8 mouse cellular contexts compared by ENCODE assay signal in genomic region chr11:55468611-55469047, GRCm38 (mm10). TPM values are rescaled to one million over a fixed set of nuclear protein-coding genes. Genes with fewer than 3 reads are reported as not detected.
DNase-seq lines count a peak whose midpoint lies in the region; ATAC-seq and TF ChIP-seq lines count a peak whose summit lies in the region.

No protein-coding gene starts in this region.

- H3K27me3 ChIP-seq in forebrain, embryonic 11.5 days (ENCODE audit: control insufficient read depth, insufficient read depth, low read length): no peaks in the 10 kb centered on the region
- no peaks in the 10 kb centered on the region for H3K27me3 ChIP-seq in limb, embryonic 14.5 days (ENCODE audit: control insufficient read depth, insufficient read depth, low read length)
- H3K27me3 ChIP-seq in neural tube, embryonic 15.5 days (replicated peaks): no peaks in the 10 kb centered on the region

- peak overlapping the region; percentile 98 for H3K27ac ChIP-seq in layer of hippocampus, adult 2 months
- peak overlapping the region; percentile 74 for H3K27ac ChIP-seq in forebrain, embryonic 11.5 days (ENCODE audit: low read depth, low read length)
- H3K27ac ChIP-seq in limb, embryonic 14.5 days (replicated peaks; ENCODE audit: low read depth, low read length): peak overlapping the region; percentile 86
- H3K27ac ChIP-seq in neural tube, embryonic 15.5 days (replicated peaks): peak overlapping the region; percentile 91

- H3K4me3 ChIP-seq in layer of hippocampus, adult 2 months: peak overlapping the region; percentile 73
- peak overlapping the region; percentile 40 for H3K4me3 ChIP-seq in forebrain, embryonic 11.5 days (ENCODE audit: low read depth, low read length)
- peak overlapping the region; percentile 50 for H3K4me3 ChIP-seq in limb, embryonic 14.5 days (replicated peaks; ENCODE audit: low read length)
- H3K4me3 ChIP-seq in neural tube, embryonic 15.5 days (replicated peaks): peak overlapping the region; percentile 51

- H3K9me3 ChIP-seq in forebrain, embryonic 11.5 days (ENCODE audit: control insufficient read depth, low read length): no peaks in the 10 kb centered on the region
- H3K9me3 ChIP-seq in limb, embryonic 14.5 days (ENCODE audit: control insufficient read depth, low read length): no peaks in the 10 kb centered on the region
- no peaks in the 10 kb centered on the region for H3K9me3 ChIP-seq in neural tube, embryonic 15.5 days (replicated peaks)

- 3% methylated on average over 17 of the region's 17 CpGs for WGBS in forebrain, embryonic 11.5 days
- 4% methylated on average over 17 of the region's 17 CpGs for WGBS in limb, embryonic 14.5 days
- 2% methylated on average over 17 of the region's 17 CpGs for WGBS in neural tube, embryonic 15.5 days

- no peak for TF ChIP-seq CTCF in layer of hippocampus, adult 2 months (conservative IDR thresholded peaks at IDR 0.05)

- peak overlapping the region; percentile 65 for H3K4me2 ChIP-seq in forebrain, embryonic 11.5 days (ENCODE audit: low read depth, low read length, severe bottlenecking)
- peak overlapping the region; percentile 72 for H3K4me2 ChIP-seq in limb, embryonic 14.5 days (replicated peaks; ENCODE audit: low read depth, low read length, severe bottlenecking)
- peak overlapping the region; percentile 88 for H3K4me2 ChIP-seq in neural tube, embryonic 15.5 days

- no peak for TF ChIP-seq POLR2A in limb, embryonic 14.5 days (IDR thresholded peaks at IDR 0.05; ENCODE audit: borderline replicate concordance, extremely low read depth, insufficient read depth, insufficient read length)

- peaks cover 13% of the 10 kb centered on the region; the same call in 1 of the 2 replicates for H3K4me1 ChIP-seq in forebrain, embryonic 11.5 days (replicated peaks; ENCODE audit: control insufficient read depth, insufficient read depth, low read length)
- peaks cover 14% of the 10 kb centered on the region for H3K4me1 ChIP-seq in limb, embryonic 14.5 days (ENCODE audit: control insufficient read depth, insufficient read depth, low read length)
- peaks cover 35% of the 10 kb centered on the region for H3K4me1 ChIP-seq in neural tube, embryonic 15.5 days

- ATAC-seq in forebrain, embryonic 11.5 days (replicated peaks; ENCODE audit: low FRiP score): peak; percentile 6
- ATAC-seq in limb, embryonic 14.5 days (ENCODE audit: low FRiP score, low read depth): no peak
- 0 out of 2 replicates have a peak, but pooled peaks have one; percentile 5 for ATAC-seq in neural tube, embryonic 15.5 days (ENCODE audit: low FRiP score)

- DNase-seq in layer of hippocampus, adult 2 months (ENCODE audit: low spot score in 2 of 2): no peak
- DNase-seq in layer of hippocampus, adult 18-20 months (ENCODE audit: low spot score in 2 of 2): no peak
- DNase-seq in NIH3T3 (ENCODE audit: low read depth): peak; percentile 66
- peak; percentile 77 for DNase-seq in forebrain, embryonic 11.5 days (ENCODE audit: low spot score)
- no peak for DNase-seq in limb, embryonic 14.5 days (ENCODE audit: low spot score)
- DNase-seq in adrenal gland, postnatal 4 days (ENCODE audit: low spot score in 2 of 2): no peak
- DNase-seq in urinary bladder, postnatal 36 days (ENCODE audit: low spot score in 2 of 2): no peak

- peak overlapping the region; percentile 77 for H3K9ac ChIP-seq in forebrain, embryonic 11.5 days (ENCODE audit: low read length)
- H3K9ac ChIP-seq in limb, embryonic 14.5 days (ENCODE audit: low read depth, low read length, severe bottlenecking): peak overlapping the region; percentile 69
- H3K9ac ChIP-seq in neural tube, embryonic 15.5 days (replicated peaks): peak overlapping the region; percentile 58

- H3K36me3 ChIP-seq in forebrain, embryonic 11.5 days (ENCODE audit: control insufficient read depth, insufficient read depth, low read length): no peaks in the 10 kb centered on the region; the same call in 1 of the 2 replicates
- H3K36me3 ChIP-seq in limb, embryonic 14.5 days (ENCODE audit: control insufficient read depth, insufficient read depth, low read length): peaks cover 8% of the 10 kb centered on the region; the same call in 1 of the 2 replicates
- no peaks in the 10 kb centered on the region for H3K36me3 ChIP-seq in neural tube, embryonic 15.5 days

RNA-seq across cellular contexts. Expression of gene G3bp1, which starts 0.9 kb away (rescaled TPM):
- 10 to 100 TPM; 36.4 TPM for total RNA-seq in layer of hippocampus, adult 2 months (2021)
- total RNA-seq in layer of hippocampus, adult 18-20 months (2021): 10 to 100 TPM; 34.6 to 34.8 TPM
- polyA plus RNA-seq in forebrain, embryonic 11.5 days (2014; fragmentation: Nextera tagmentation; extraction: Ambion mirVana): 267 and 273 TPM in 2 replicates
- polyA plus RNA-seq in limb, embryonic 14.5 days (2012; rRNA removed): 77.7 and 79.0 TPM in 2 replicates
- 170 and 171 TPM in 2 replicates for polyA plus RNA-seq in limb, embryonic 14.5 days (2014; fragmentation: Nextera tagmentation; extraction: Ambion mirVana)
- 91.5 and 115 TPM in 2 replicates for polyA plus RNA-seq in neural tube, embryonic 15.5 days (2015; fragmentation: Nextera tagmentation; extraction: Ambion mirVana)
- total RNA-seq in adrenal gland, postnatal 4 days (2021): 10 to 100 TPM; 70.0 to 73.9 TPM

RNA-seq across cellular contexts. Expression of gene Atox1, which starts 7.6 kb away (rescaled TPM):
- total RNA-seq in layer of hippocampus, adult 2 months (2021): 10 to 100 TPM; 88.4 to 92.4 TPM
- 10 to 100 TPM; 93.8 to 94.5 TPM for total RNA-seq in layer of hippocampus, adult 18-20 months (2021)
- polyA plus RNA-seq in forebrain, embryonic 11.5 days (2014; fragmentation: Nextera tagmentation; extraction: Ambion mirVana): 209 and 211 TPM in 2 replicates
- 236 and 256 TPM in 2 replicates for polyA plus RNA-seq in limb, embryonic 14.5 days (2012; rRNA removed)
- polyA plus RNA-seq in limb, embryonic 14.5 days (2014; fragmentation: Nextera tagmentation; extraction: Ambion mirVana): 428 and 474 TPM in 2 replicates
- 303 and 338 TPM in 2 replicates for polyA plus RNA-seq in neural tube, embryonic 15.5 days (2015; fragmentation: Nextera tagmentation; extraction: Ambion mirVana)
- total RNA-seq in adrenal gland, postnatal 4 days (2021): 100 to 1,000 TPM; 254 to 267 TPM

RNA-seq across cellular contexts. Expression of gene Sparc, which starts 45.6 kb away (rescaled TPM):
- 100 to 1,000 TPM; 274 to 288 TPM for total RNA-seq in layer of hippocampus, adult 2 months (2021)
- total RNA-seq in layer of hippocampus, adult 18-20 months (2021): 100 to 1,000 TPM; 251 to 284 TPM
- 348 and 407 TPM in 2 replicates for polyA plus RNA-seq in forebrain, embryonic 11.5 days (2014; fragmentation: Nextera tagmentation; extraction: Ambion mirVana)
- 1,741 and 2,064 TPM in 2 replicates for polyA plus RNA-seq in limb, embryonic 14.5 days (2012; rRNA removed)
- polyA plus RNA-seq in limb, embryonic 14.5 days (2014; fragmentation: Nextera tagmentation; extraction: Ambion mirVana): 2,065 and 2,257 TPM in 2 replicates
- polyA plus RNA-seq in neural tube, embryonic 15.5 days (2015; fragmentation: Nextera tagmentation; extraction: Ambion mirVana): 747 and 833 TPM in 2 replicates
- total RNA-seq in adrenal gland, postnatal 4 days (2021): 1,000 to 10,000 TPM; 2,300 to 2,476 TPM

Comparison
In these comparisons a context has a peak if more than half of its experiments do, and no peak if none do; other contexts are left out.
1. DNase-seq: peak in NIH3T3 (single experiment) and forebrain, embryonic 11.5 days (single experiment); none in layer of hippocampus, adult 2 months (0 of 2), layer of hippocampus, adult 18-20 months (0 of 2), limb, embryonic 14.5 days (single experiment), adrenal gland, postnatal 4 days (0 of 2) and urinary bladder, postnatal 36 days (0 of 2).
2. RNA of gene Sparc, which starts 45.6 kb away (total RNA-seq): 2,300 to 2,476 TPM in adrenal gland, postnatal 4 days; 274 to 288 TPM in layer of hippocampus, adult 2 months and 251 to 284 TPM in layer of hippocampus, adult 18-20 months; every median in the first group is over 4 times any median in the second.
3. Peak in every context shown above with its lines, with median percentiles within 50 percentile points of each other: H3K27ac ChIP-seq, H3K4me3 ChIP-seq, H3K4me2 ChIP-seq and H3K9ac ChIP-seq.